Mouse (Mus musculus): ENCODE results near the gene Fkbp4. TPM values are rescaled to one million over a fixed set of nuclear protein-coding genes. Genes with fewer than 3 reads are reported as not detected.

The Fkbp4 gene
- polyA plus RNA-seq, 1 experiment from 2014 or later, result 477 TPM

DNA sequence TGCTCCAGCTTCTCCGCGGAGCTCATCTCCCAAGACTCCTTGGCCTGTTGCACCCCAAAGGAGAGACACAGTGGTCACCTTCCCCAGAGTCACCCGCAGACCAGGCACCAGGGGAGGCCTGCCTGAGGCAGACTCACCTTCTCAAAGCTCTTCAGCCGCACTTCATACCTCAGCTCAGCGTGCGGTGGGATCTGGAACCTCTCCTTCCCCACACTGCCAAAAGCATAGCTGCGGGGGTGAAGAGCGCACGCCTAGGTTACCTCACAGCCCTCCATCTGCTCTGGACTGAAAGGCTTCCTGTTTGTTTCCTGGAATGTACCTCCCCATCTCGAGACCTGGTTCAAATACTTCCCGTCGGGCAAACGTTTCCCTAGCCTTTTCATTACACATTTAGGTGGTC lies 4.9 kb downstream of the Fkbp4 start:
- Histone ChIP-seq H3K27ac (no peak overlapping the region), H3K27me3 (no peaks in the 10 kb centered on the region), H3K36me3 (peaks cover 77% of the 10 kb centered on the region), H3K4me3 (no peak overlapping the region), H3K9ac (no peak overlapping the region), H3K4me2 (no peak overlapping the region), H3K4me1 (peaks cover 21% of the 10 kb centered on the region), H3K9me3 (no peaks in the 10 kb centered on the region)
- 87% methylated on average over 13 of the region's 13 CpGs for WGBS
- ATAC-seq (ENCODE audit: borderline replicate concordance, extremely low read depth, low FRiP score, low TSS enrichment), result no peak

DNA sequence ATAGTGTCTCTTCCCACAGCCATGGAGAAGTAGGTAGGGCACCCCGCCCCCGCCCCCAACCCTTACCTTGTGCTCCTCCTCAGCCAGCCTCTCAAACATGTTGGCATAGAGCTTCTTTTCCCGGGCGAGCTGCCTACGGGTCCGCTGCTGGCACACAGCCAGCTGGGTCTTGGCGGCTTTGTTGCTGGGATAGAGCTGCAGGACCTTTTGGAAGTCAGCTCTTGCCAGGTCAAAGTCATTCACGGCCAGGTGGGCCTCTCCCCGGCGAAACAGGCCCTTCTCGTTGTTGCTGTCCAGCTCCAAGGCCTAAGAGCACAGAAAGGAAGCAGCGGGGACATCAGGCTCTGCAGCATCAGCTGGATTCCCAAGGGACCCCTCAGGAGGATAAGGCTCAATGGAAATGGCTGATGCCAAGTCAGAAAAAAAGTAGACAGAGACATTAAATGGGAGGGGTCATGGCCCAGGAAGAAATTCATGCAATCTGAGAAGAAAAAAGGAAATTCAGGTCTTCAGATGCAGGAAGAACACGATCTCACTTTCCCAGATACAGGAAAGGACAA lies 6.0 kb downstream of the Fkbp4 start:
- 77% methylated on average over 13 of the region's 13 CpGs for WGBS
- Histone ChIP-seq H3K27me3 (no peaks in the 10 kb centered on the region), H3K27ac (no peak overlapping the region), H3K4me1 (peaks cover 21% of the 10 kb centered on the region), H3K9me3 (no peaks in the 10 kb centered on the region), H3K36me3 (peaks cover 87% of the 10 kb centered on the region), H3K9ac (no peak overlapping the region), H3K4me3 (no peak overlapping the region), H3K4me2 (no peak overlapping the region)
- ATAC-seq (ENCODE audit: borderline replicate concordance, extremely low read depth, low FRiP score, low TSS enrichment), result no peak

DNA sequence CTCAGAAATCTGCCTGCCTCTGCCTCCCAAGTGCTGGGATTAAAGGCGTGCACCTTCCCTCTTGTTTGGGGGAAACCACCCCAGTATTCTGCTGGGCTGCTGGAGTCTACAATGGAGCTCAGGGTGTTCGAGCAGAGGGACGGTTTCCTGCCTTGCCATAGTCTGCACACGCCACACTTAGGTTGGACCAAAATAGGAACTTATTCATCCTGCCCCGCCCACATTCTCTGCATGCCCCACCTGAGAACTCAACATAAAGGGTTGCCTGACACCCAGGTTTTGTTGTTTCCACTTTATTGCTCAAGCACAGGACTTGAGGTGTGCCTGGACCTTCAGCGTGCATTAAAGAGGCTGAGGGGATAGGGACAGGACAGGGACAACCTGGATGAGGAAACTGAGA lies 8.7 kb downstream of the Fkbp4 start:
- ATAC-seq (ENCODE audit: borderline replicate concordance, extremely low read depth, low FRiP score, low TSS enrichment), result no peak
- no peak overlapping the region for H3K27ac ChIP-seq
- 84% methylated on average over 6 of the region's 6 CpGs for WGBS
- H3K4me2 ChIP-seq, result no peak overlapping the region
- no peak overlapping the region for H3K9ac ChIP-seq
- no peaks in the 10 kb centered on the region for H3K9me3 ChIP-seq
- no peaks in the 10 kb centered on the region for H3K27me3 ChIP-seq
- peaks cover 70% of the 10 kb centered on the region for H3K36me3 ChIP-seq
- no peak overlapping the region for H3K4me3 ChIP-seq
- no peaks in the 10 kb centered on the region; the same call in 1 of the 2 replicates for H3K4me1 ChIP-seq

DNA sequence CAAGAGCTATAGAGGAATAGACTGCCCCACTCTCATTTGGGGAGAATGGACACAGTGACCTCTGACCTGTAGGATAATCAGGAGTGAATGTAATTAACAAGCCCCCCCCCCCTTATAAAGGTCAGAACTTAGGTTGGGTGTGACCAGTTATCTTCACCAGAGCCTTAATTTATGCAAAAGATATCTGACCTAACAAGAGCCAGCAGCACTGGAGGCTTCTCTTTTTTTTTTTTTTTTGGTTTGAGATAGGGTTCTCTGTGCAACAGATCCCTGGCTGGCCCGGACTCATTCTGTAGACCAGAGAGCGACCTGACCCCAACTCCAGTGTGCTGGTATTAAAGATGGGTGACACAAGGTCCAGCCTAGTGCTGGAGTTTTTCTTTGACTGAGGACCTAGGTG lies 9.2 kb downstream of the Fkbp4 start:
- H3K4me1 ChIP-seq, result no peaks in the 10 kb centered on the region; the same call in 1 of the 2 replicates
- 91% methylated on average over 2 of the region's 2 CpGs for WGBS
- no peak overlapping the region for H3K4me2 ChIP-seq

DNA sequence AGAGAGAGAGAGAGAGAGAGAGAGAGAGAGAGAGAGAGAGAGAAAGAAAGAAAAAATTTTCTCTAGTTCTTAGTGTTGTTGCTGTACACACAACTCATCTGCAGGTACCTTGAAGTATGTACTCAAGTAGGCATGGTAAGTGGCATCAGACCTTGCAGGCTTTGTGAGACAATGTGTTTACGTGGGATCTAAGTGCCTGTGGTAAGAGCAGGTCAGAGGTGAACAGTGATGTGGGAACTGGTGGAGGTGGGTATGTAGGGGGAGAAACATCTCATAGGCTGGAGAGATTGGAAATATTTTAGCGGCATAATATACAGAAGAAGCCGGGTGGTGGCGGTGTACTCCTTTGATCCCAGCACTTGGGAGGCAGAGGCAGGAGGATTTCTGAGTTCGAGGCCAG lies 10.9 kb downstream of the Fkbp4 start:
- WGBS, result 87% methylated on average over 5 of the region's 5 CpGs
- no peak overlapping the region for H3K4me2 ChIP-seq
- no peak overlapping the region for H3K27ac ChIP-seq
- ATAC-seq (ENCODE audit: borderline replicate concordance, extremely low read depth, low FRiP score, low TSS enrichment), result no peak
- H3K27me3 ChIP-seq, result no peaks in the 10 kb centered on the region
- peaks cover 4% of the 10 kb centered on the region; the same call in 1 of the 2 replicates for H3K4me1 ChIP-seq
- H3K9ac ChIP-seq, result no peak overlapping the region
- H3K9me3 ChIP-seq, result no peaks in the 10 kb centered on the region
- H3K36me3 ChIP-seq, result peaks cover 47% of the 10 kb centered on the region
- no peak overlapping the region for H3K4me3 ChIP-seq

More for the DNA sequence above, 9.2 kb downstream of the Fkbp4 start:
- ATAC-seq (ENCODE audit: borderline replicate concordance, extremely low read depth, low FRiP score, low TSS enrichment), result no peak
- no peak overlapping the region for H3K27ac ChIP-seq
- H3K36me3 ChIP-seq, result peaks cover 65% of the 10 kb centered on the region
- no peaks in the 10 kb centered on the region for H3K9me3 ChIP-seq
- no peak overlapping the region for H3K9ac ChIP-seq
- H3K4me3 ChIP-seq, result no peak overlapping the region
- H3K27me3 ChIP-seq, result no peaks in the 10 kb centered on the region

DNA sequence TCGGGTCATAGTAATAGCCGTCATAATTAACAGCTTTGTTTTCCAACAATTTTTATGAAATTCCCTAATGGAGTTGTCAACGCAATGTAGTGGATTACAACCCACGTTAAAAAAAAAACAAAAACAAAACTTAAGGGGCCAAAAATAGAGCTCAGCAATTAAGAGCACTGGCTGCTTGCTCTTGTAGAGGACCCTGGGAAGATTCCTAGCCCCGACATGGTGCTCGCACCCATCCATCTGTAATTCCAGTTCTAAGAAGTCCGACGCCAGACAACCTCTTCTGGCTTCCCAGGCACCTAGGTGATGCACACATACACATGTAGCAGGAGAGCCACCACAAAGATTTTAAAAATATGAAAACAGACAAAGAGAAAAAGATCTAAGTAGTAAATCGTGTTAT lies 13.4 kb downstream of the Fkbp4 start:
- peaks cover 24% of the 10 kb centered on the region for H3K36me3 ChIP-seq
- no peak for ATAC-seq (ENCODE audit: borderline replicate concordance, extremely low read depth, low FRiP score, low TSS enrichment)
- H3K27ac ChIP-seq, result peak overlapping the region; percentile 90
- H3K9ac ChIP-seq, result peak overlapping the region; percentile 63
- peaks cover 4% of the 10 kb centered on the region; the same call in 1 of the 2 replicates for H3K4me1 ChIP-seq
- peak overlapping the region; percentile 58 for H3K4me3 ChIP-seq
- peak overlapping the region; percentile 74 for H3K4me2 ChIP-seq
- no peaks in the 10 kb centered on the region for H3K9me3 ChIP-seq
- 18% methylated on average over 9 of the region's 9 CpGs for WGBS
- H3K27me3 ChIP-seq, result no peaks in the 10 kb centered on the region

DNA sequence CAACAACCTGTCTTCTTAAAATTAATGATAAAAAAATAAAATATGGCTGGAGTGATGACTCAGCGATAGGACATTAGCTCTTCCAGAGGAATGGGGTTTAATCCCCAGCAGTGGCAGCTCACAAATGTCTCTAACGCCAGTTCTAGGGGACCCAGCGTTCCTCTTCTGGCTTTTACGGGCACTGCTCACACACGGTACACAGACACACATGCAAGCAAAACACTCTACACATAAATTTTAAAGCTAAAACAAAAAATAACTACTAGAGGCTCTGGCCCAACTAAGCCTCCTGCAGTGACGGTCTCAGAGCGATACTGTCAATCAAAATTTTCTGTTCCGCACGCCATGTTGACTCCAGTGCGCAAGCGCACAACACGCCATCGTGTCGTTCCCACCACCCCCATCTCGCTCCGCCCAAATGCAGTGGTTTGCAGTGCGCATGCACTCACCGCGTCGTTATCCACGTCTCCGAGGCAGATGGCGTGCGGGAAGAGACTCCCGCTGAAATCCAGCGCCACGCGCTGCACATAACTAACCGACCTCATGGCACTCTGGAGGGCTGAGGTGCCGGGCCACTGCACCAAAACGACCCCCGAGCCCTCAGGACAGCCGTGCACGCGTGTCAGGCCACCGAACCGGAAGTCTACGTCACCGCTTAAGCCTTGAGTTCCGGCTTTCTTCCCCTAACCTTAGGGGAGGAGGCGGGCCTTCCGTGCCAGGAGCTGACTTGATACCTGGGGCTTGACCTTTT lies 14.0 kb downstream of the Fkbp4 start, which contains the start of gene Itfg2:
Gene Itfg2 (minus strand): TSS at position 663 of the 751 bp plus-strand sequence.
- Histone ChIP-seq H3K27me3 (no peaks in the 10 kb centered on the region), H3K9ac (peak within 1 kb of the TSS; percentile 63), H3K27ac (peak within 1 kb of the TSS; percentile 90), H3K4me3 (peak within 1 kb of the TSS; percentile 58), H3K9me3 (no peaks in the 10 kb centered on the region), H3K4me1 (peaks cover 4% of the 10 kb centered on the region; the same call in 1 of the 2 replicates), H3K4me2 (peak within 1 kb of the TSS; percentile 74), H3K36me3 (peaks cover 21% of the 10 kb centered on the region)
- under 1% methylated on average over 42 of the region's 42 CpGs for WGBS
- peak; percentile 96 for ATAC-seq (ENCODE audit: borderline replicate concordance, extremely low read depth, low FRiP score, low TSS enrichment)

DNA sequence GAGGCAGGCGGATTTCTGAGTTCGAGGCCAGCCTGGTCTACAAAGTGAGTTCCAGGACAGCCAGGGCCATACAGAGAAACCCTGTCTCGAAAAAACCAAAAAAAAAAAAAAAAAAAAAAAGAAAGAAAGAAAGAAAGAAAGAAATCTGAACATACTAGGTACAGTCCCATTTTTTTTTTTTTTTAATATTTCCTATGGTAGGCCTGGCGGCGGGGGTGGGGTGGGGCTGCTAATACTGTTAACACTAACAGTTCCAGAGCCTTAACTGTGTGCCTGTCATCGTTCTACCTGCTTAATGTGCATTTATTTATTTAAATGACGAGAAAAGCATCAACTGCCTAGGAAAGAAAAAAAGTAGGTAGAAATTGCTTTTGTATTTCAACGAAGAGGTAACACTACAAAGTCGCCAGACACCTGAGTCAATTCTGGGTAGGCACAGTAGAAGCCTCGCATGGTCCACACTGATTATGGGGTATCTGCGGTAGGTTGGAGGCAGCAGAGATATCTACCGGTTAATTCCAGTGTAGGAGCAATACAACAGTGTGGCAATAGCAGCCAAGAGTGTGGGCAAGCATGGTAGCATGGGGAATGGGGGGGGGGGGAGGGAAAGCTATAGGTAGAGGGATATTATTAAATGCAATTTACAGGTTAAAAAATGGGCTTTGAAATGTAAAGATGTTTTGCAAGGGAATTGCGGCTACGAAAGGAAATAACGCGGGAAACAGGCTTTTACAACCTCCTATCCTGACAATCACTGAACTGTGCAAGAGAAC lies 14.8 kb downstream of the Fkbp4 start:
- Histone ChIP-seq H3K4me1 (peaks cover 4% of the 10 kb centered on the region; the same call in 1 of the 2 replicates), H3K9ac (peak overlapping the region; percentile 63), H3K4me3 (peak overlapping the region; percentile 58), H3K36me3 (peaks cover 13% of the 10 kb centered on the region; the same call in 1 of the 2 replicates), H3K27ac (peak overlapping the region; percentile 90), H3K4me2 (peak overlapping the region; percentile 74), H3K27me3 (no peaks in the 10 kb centered on the region), H3K9me3 (no peaks in the 10 kb centered on the region)
- WGBS, result 36% methylated on average over 15 of the region's 16 CpGs
- peak; percentile 43; the same call in 1 of the 2 replicates for ATAC-seq (ENCODE audit: borderline replicate concordance, extremely low read depth, low FRiP score, low TSS enrichment)

DNA sequence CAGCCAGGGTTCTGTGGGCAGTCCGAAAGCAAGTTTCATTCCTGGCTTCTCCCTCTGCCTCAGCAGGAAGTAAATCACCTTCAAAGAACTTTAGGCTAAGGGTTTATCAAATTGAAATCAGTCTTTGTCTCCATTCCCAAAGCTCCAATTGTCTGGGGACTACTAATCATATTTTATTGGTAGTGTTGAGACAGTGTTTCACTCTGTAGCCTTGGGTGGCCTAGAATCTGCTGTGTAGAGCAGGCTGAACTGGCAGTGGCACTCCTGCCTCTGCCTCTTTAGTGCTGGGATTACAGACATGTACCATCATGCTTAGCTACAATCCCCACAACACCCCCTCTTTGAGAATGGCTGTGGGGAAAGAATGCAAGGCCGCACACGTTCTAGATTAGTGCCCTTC lies 17.0 kb downstream of the Fkbp4 start:
- Histone ChIP-seq H3K36me3 (0 out of 2 replicates have a peak, but pooled peaks cover 2% of the 10 kb centered on the region), H3K4me1 (peaks cover 4% of the 10 kb centered on the region; the same call in 1 of the 2 replicates), H3K4me2 (no peak overlapping the region), H3K9ac (no peak overlapping the region), H3K9me3 (no peaks in the 10 kb centered on the region), H3K27me3 (no peaks in the 10 kb centered on the region), H3K27ac (no peak overlapping the region), H3K4me3 (no peak overlapping the region)
- WGBS, result 84% methylated on average over 3 of the region's 3 CpGs
- no peak for ATAC-seq (ENCODE audit: borderline replicate concordance, extremely low read depth, low FRiP score, low TSS enrichment)

DNA sequence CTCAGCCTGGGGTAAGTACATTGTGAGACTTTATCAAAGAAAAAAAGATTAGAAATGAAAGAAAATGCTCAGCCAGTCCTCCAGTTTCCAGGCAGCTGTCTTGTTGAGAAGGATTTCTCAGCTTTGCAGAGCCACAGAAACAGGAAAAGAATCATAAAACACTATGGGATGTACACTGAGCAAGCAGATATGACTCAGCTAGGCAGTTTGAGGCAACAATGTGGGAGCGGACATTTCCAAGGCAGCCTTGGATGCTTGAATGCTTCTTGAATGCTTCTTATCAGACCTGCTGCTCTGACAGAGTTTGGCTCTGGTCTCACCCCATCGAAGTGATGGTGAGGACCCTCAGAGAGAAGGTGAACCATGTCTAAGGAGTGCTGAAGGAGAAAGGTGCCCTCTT lies 17.4 kb downstream of the Fkbp4 start:
- no peak overlapping the region for H3K9ac ChIP-seq
- H3K4me3 ChIP-seq, result no peak overlapping the region
- 85% methylated on average over 2 of the region's 2 CpGs for WGBS
- no peak overlapping the region for H3K4me2 ChIP-seq
- no peak for ATAC-seq (ENCODE audit: borderline replicate concordance, extremely low read depth, low FRiP score, low TSS enrichment)
- H3K9me3 ChIP-seq, result no peaks in the 10 kb centered on the region
- H3K27ac ChIP-seq, result no peak overlapping the region
- H3K27me3 ChIP-seq, result no peaks in the 10 kb centered on the region
- H3K4me1 ChIP-seq, result peaks cover 4% of the 10 kb centered on the region; the same call in 1 of the 2 replicates
- H3K36me3 ChIP-seq, result 0 out of 2 replicates have a peak, but pooled peaks cover 2% of the 10 kb centered on the region

DNA sequence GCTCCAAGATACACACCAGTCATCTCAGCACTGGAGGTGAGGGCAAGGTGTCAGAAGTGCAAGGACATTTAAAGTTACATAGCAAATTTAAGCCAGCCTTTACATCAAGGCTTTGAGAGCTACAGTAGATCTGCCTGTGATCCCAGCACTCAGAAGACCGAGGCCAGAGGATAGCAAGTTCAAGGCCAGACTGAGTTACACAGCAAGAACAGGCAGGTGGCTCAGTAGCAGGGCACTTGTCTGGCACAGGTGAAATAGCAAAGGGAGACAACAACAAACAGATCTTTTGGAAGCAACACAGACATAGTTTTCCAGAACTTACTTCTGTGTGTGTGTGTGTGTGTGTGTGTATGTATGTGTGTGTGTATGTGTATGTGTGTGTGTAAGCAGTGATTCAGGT lies 20.4 kb downstream of the Fkbp4 start:
- Histone ChIP-seq H3K27ac (no peak overlapping the region), H3K9ac (no peak overlapping the region), H3K27me3 (no peaks in the 10 kb centered on the region), H3K4me2 (no peak overlapping the region), H3K9me3 (no peaks in the 10 kb centered on the region), H3K4me3 (no peak overlapping the region), H3K36me3 (peaks cover 10% of the 10 kb centered on the region; the same call in 1 of the 2 replicates), H3K4me1 (no peaks in the 10 kb centered on the region)
- 82% methylated on average over 1 of the region's 1 CpGs for WGBS
- ATAC-seq (ENCODE audit: borderline replicate concordance, extremely low read depth, low FRiP score, low TSS enrichment), result no peak

All from lung, embryonic 15.5 days (tissue).